Mouse (Mus musculus) heart, postnatal 0 days (tissue): ENCODE data around the gene Rfx4.

Experiments
- CTCF ChIP-seq: IDR thresholded peaks from 2 replicates; pipeline ENCODE4 v1.5.1; 2016; ENCODE audit warnings: antibody characterized with exemption, control low read depth, low read depth
- EP300 ChIP-seq: IDR thresholded peaks from 2 replicates; pipeline ENCODE4 v1.6.1; 2016; ENCODE audit warnings: antibody characterized with exemption, low read depth

DNA sequence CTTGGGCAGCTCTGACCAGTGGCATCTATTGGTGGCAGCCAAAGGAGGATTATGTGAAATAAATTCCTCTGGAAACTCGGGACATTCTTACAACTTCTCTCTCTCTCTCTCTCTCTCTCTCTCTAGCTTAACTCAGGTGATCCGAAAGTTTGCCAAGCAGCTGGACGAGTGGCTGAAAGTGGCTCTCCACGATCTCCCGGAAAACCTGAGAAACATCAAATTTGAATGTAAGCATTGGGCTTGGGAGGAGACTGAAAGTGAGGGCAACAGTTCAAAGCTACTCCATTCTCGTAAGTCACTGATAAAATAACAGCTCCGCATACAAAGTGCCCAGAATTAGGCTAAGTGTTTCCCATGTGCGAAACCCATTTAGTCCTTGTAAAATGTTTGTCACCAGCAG is 102.5 kb downstream of the Rfx4 start:
- TF ChIP-seq CTCF = no peak
- no peak for TF ChIP-seq EP300
